ENCODE assay signal across 8 mouse cellular contexts in genomic region chr13:49127844-49128631, GRCm38 (mm10). TPM values are rescaled to one million over a fixed set of nuclear protein-coding genes. Genes with fewer than 3 reads are reported as not detected.
DNase-seq lines count a peak whose midpoint lies in the region; ATAC-seq and TF ChIP-seq lines count a peak whose summit lies in the region.

No protein-coding gene starts in this region.

- H3K9me3 ChIP-seq in kidney, postnatal 0 days (replicated peaks; ENCODE audit: low read length) = no peaks in the 10 kb centered on the region
- no peaks in the 10 kb centered on the region for H3K9me3 ChIP-seq in embryonic facial prominence, embryonic 13.5 days
- H3K9me3 ChIP-seq in hindbrain, embryonic 10.5 days = no peaks in the 10 kb centered on the region
- H3K9me3 ChIP-seq in neural tube, embryonic 15.5 days (replicated peaks) = no peaks in the 10 kb centered on the region

- no peak for TF ChIP-seq CTCF in kidney, postnatal 0 days (IDR thresholded peaks at IDR 0.05; ENCODE audit: low read depth)

- WGBS in kidney, postnatal 0 days = 28% methylated on average over 15 of the region's 15 CpGs
- 42% methylated on average over 15 of the region's 15 CpGs for WGBS in embryonic facial prominence, embryonic 13.5 days
- 50% methylated on average over 15 of the region's 15 CpGs for WGBS in hindbrain, embryonic 10.5 days
- WGBS in neural tube, embryonic 15.5 days = 26% methylated on average over 15 of the region's 15 CpGs

- H3K27me3 ChIP-seq in kidney, postnatal 0 days (ENCODE audit: insufficient read depth, low read length) = no peaks in the 10 kb centered on the region
- no peaks in the 10 kb centered on the region for H3K27me3 ChIP-seq in embryonic facial prominence, embryonic 13.5 days
- H3K27me3 ChIP-seq in hindbrain, embryonic 10.5 days (ENCODE audit: insufficient read depth, poor library complexity, severe bottlenecking) = no peaks in the 10 kb centered on the region
- no peaks in the 10 kb centered on the region for H3K27me3 ChIP-seq in neural tube, embryonic 15.5 days (replicated peaks)

- no peaks in the 10 kb centered on the region for H3K36me3 ChIP-seq in kidney, postnatal 0 days (ENCODE audit: insufficient read depth, low read length)
- no peaks in the 10 kb centered on the region for H3K36me3 ChIP-seq in embryonic facial prominence, embryonic 13.5 days
- no peaks in the 10 kb centered on the region for H3K36me3 ChIP-seq in hindbrain, embryonic 10.5 days
- H3K36me3 ChIP-seq in neural tube, embryonic 15.5 days = no peaks in the 10 kb centered on the region

- H3K4me2 ChIP-seq in kidney, postnatal 0 days (ENCODE audit: low read length) = peak overlapping the region; percentile 11
- H3K4me2 ChIP-seq in embryonic facial prominence, embryonic 13.5 days = no peak overlapping the region; the same call in 1 of the 2 replicates
- peak overlapping the region; percentile 37 for H3K4me2 ChIP-seq in neural tube, embryonic 15.5 days

- peak; percentile 52 for DNase-seq in kidney, postnatal 0 days (ENCODE audit: low spot score)
- DNase-seq in kidney, adult 11 months = no peak
- no peak for DNase-seq in hindbrain, embryonic 10.5 days (ENCODE audit: low spot score)
- DNase-seq in urinary bladder, adult 2 months (ENCODE audit: low spot score) = no peak
- DNase-seq in adipocyte (ENCODE audit: low spot score) = no peak

- no peaks in the 10 kb centered on the region for H3K4me1 ChIP-seq in kidney, postnatal 0 days (replicated peaks; ENCODE audit: insufficient read depth, low read length)
- H3K4me1 ChIP-seq in embryonic facial prominence, embryonic 13.5 days = peaks cover 41% of the 10 kb centered on the region
- H3K4me1 ChIP-seq in hindbrain, embryonic 10.5 days (replicated peaks) = peaks cover 61% of the 10 kb centered on the region
- peaks cover 69% of the 10 kb centered on the region for H3K4me1 ChIP-seq in neural tube, embryonic 15.5 days

- H3K9ac ChIP-seq in kidney, postnatal 0 days (ENCODE audit: low read depth, low read length) = no peak overlapping the region
- no peak overlapping the region; the same call in 1 of the 2 replicates for H3K9ac ChIP-seq in embryonic facial prominence, embryonic 13.5 days
- peak overlapping the region; percentile 14; the same call in 1 of the 2 replicates for H3K9ac ChIP-seq in neural tube, embryonic 15.5 days (replicated peaks)

- H3K4me3 ChIP-seq in kidney, postnatal 0 days (replicated peaks; ENCODE audit: low read depth, low read length) = no peak overlapping the region
- H3K4me3 ChIP-seq in embryonic facial prominence, embryonic 13.5 days = no peak overlapping the region
- H3K4me3 ChIP-seq in hindbrain, embryonic 10.5 days = peak overlapping the region; percentile 21
- H3K4me3 ChIP-seq in neural tube, embryonic 15.5 days (replicated peaks) = 0 out of 2 replicates have a peak overlapping the region, but pooled peaks have one; percentile 5

- no peak overlapping the region for H3K27ac ChIP-seq in kidney, postnatal 0 days
- H3K27ac ChIP-seq in embryonic facial prominence, embryonic 13.5 days = peak overlapping the region; percentile 51
- H3K27ac ChIP-seq in hindbrain, embryonic 10.5 days = peak overlapping the region; percentile 60; the same call in 1 of the 2 replicates
- H3K27ac ChIP-seq in neural tube, embryonic 15.5 days (replicated peaks) = peak overlapping the region; percentile 77

- ATAC-seq in kidney, postnatal 0 days (replicated peaks; ENCODE audit: low FRiP score, low read depth) = peak; percentile 55
- ATAC-seq in embryonic facial prominence, embryonic 13.5 days (ENCODE audit: insufficient number of reproducible peaks, insufficient read depth, low FRiP score, low TSS enrichment, low read depth) = no peak
- ATAC-seq in neural tube, embryonic 15.5 days (ENCODE audit: low FRiP score) = peak; percentile 26; the same call in 1 of the 2 replicates
- ATAC-seq in granulocyte monocyte progenitor cell, adult 5-6 weeks (replicated peaks; ENCODE audit: poor library complexity, severe bottlenecking) = no peak

RNA-seq across cellular contexts. Expression of gene Wnk2, which starts 19.8 kb away (rescaled TPM):
- polyA plus RNA-seq in kidney, postnatal 0 days (2015; fragmentation: Nextera tagmentation; extraction: Ambion mirVana) = 0.50 and 0.60 TPM in 2 replicates
- 2.4 and 2.5 TPM in 2 replicates for polyA plus RNA-seq in embryonic facial prominence, embryonic 13.5 days (2015; fragmentation: Nextera tagmentation; extraction: Ambion mirVana)
- 4.5 and 8.5 TPM in 2 replicates for polyA plus RNA-seq in hindbrain, embryonic 10.5 days (2016; fragmentation: Nextera tagmentation; extraction: Ambion mirVana)
- polyA plus RNA-seq in neural tube, embryonic 15.5 days (2015; fragmentation: Nextera tagmentation; extraction: Ambion mirVana) = 16.0 and 19.0 TPM in 2 replicates
- 14.9 and 28.9 TPM in 2 replicates for polyA plus RNA-seq in urinary bladder, adult 2 months (2012; rRNA removed)
- not detected in 2 replicates for total RNA-seq in granulocyte monocyte progenitor cell, adult 5-6 weeks (2014; fragmentation: Nextera tagmentation)
- not detected in 2 replicates for total RNA-seq in granulocyte monocyte progenitor cell, adult 5-6 weeks (2017)

RNA-seq across cellular contexts. Expression of gene Ninj1, which starts 59.2 kb away (rescaled TPM):
- 122 and 127 TPM in 2 replicates for polyA plus RNA-seq in kidney, postnatal 0 days (2015; fragmentation: Nextera tagmentation; extraction: Ambion mirVana)
- 44.9 and 48.0 TPM in 2 replicates for polyA plus RNA-seq in embryonic facial prominence, embryonic 13.5 days (2015; fragmentation: Nextera tagmentation; extraction: Ambion mirVana)
- 26.3 and 28.3 TPM in 2 replicates for polyA plus RNA-seq in hindbrain, embryonic 10.5 days (2016; fragmentation: Nextera tagmentation; extraction: Ambion mirVana)
- polyA plus RNA-seq in neural tube, embryonic 15.5 days (2015; fragmentation: Nextera tagmentation; extraction: Ambion mirVana) = 37.4 and 38.9 TPM in 2 replicates
- polyA plus RNA-seq in urinary bladder, adult 2 months (2012; rRNA removed) = 115 and 126 TPM in 2 replicates
- total RNA-seq in granulocyte monocyte progenitor cell, adult 5-6 weeks (2014; fragmentation: Nextera tagmentation) = 52.5 and 96.9 TPM in 2 replicates
- total RNA-seq in granulocyte monocyte progenitor cell, adult 5-6 weeks (2017) = 44.6 and 48.6 TPM in 2 replicates

Comparison
In these comparisons a context has a peak if more than half of its experiments do, and no peak if none do; other contexts are left out.
1. ATAC-seq: peak in kidney, postnatal 0 days (single experiment) and neural tube, embryonic 15.5 days (single experiment); none in embryonic facial prominence, embryonic 13.5 days (single experiment) and granulocyte monocyte progenitor cell, adult 5-6 weeks (single experiment).
2. H3K4me3 ChIP-seq: peak in hindbrain, embryonic 10.5 days (single experiment) and neural tube, embryonic 15.5 days (single experiment); none in kidney, postnatal 0 days (single experiment) and embryonic facial prominence, embryonic 13.5 days (single experiment).